Mouse (Mus musculus) frontal cortex, postnatal 10 days (tissue): Measurements from ENCODE around the gene Fcho2.

Experiments used
- DNase-seq, 2 experiments: peaks; one replicate each; pipeline ENCODE4 v3.0.0; 2022; ENCODE audit warnings: low spot score in 2 of 2, mixed read lengths in 1 of 2

Gene Fcho2

DNA sequence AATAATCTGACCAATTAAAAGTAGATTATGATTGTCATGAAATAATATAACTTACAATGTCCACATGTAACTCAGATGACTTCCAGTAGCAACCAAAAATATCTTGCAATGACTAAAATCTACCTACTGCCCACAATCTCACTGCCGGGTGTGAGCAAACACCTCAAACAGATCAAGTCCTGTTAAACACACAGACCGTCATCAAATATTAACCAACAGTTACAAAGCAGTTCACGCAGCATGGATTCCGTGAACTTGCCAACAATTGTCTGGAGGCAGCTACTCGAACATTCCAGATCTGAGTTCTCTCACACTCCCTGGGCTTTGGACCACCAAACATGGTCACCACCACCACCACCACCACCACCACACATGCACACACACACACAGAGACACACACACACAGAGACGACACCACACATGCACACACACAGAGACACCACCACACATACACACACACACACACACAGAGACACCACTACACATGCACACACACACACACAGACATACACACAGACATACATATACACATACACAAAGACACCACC is 99.7 kb downstream of the Fcho2 start:
- DNase-seq: no peak

DNA sequence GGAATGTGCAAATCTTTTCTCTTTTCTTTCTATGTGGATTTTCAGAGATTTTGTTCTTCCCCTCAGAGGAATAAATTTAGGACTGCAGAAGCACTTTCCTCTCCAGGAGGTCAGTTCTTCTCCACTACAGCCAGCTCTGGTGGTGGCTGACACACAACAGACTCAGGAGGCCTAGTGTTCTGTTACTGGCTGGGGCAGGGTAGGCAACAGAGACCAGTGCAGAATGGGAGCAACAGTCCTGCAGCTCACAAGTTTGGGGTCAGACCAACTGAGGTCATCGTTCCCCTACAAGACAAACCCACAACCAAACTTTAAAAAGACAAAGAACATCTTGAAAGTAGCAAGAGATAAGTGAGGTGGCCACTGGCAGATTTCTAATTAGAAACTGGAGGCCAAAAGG is 104.6 kb downstream of the Fcho2 start:
- no peak for DNase-seq

DNA sequence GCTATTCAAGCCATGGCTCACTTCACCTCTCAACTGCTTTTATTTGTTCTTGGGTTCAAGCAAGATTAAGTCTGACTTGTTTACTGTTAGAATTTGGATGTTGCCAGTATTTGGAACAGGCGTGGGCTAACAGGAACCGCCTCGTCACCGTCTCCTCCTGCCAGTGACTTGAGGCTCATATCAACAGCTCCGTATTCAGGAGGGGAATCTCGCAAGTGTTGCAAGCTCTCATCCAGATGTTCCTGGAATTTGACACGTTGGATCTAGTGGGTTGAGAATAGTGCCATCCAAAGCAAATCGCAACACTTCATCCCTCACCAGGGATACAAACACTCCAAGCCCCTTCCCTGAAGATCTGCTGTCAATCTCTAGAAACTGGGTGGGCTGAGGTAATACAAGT is 105.0 kb downstream of the Fcho2 start:
- no peak for DNase-seq

GRCm38 (mm10) chr13:98705501-98705900 is 109.7 kb downstream of the Fcho2 start:
- no peak for DNase-seq

GRCm38 (mm10) chr13:98703786-98704185 is 111.5 kb downstream of the Fcho2 start:
- DNase-seq: no peak

- DNase-seq: no peak
Observed at GRCm38 (mm10) chr13:98702361-98702760, 112.9 kb downstream of the Fcho2 start.

GRCm38 (mm10) chr13:98701309-98701675 is 114.0 kb downstream of the Fcho2 start:
- no peak for DNase-seq

DNA sequence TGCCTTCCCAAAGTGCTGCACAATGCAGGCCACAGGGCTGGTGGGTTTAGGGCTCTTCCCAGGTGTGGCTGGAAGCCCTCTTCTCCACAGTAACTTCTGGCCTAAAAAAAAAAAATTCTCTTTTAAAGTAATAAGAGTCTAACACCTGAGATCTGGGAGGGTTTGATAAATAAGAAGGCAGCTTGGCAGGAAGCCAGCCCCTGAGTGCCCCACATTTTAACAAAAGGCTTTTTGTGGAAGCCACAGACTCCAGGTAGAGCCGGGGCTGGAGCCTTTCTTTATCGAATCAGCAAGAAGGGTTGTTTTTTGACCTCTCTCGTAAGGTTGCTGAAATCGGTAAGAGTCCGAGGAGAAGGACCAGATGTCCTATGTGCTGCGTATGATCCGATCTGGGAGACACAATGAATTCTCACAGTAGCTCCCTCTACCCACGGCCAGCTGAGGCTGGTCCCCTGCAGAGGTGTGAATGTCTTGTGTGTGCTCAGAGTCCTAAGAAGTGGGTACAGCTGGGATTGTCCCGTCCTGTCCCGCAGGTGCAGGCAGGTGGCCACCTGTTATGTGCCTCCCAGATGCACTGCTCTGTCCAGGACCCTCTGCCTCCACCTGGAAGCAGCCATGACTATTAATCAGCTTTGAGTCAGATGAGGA is 114.5 kb downstream of the Fcho2 start:
- no peak for DNase-seq

DNA sequence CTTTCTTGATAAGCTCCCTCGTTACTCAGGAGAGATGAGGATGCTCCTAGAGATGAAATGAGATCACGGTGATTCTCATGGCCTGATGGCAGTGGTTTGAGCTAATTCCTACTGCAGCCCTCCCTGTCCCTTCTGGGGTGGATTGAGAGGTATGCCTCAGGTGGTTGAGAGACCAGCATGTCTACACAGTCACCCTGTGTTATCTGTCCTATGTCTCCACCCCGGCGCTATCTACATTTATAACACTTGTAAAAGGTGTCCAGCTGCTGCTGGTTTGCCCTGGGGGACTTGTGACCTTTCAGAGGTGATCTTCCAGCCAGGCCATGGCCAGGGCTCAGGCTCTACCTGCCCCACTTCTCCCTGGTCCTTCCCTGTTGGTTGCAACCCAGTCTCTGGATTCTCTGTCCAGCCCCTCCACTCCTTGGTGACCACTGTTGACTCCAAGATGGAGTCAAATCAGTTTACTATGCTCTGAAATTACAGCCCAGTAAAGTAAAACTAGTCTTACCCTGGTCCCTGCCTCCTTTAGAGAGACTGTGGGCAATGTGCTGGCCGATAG is 115.2 kb downstream of the Fcho2 start:
- no peak for DNase-seq

- no peak for DNase-seq
Observed at GRCm38 (mm10) chr13:98699051-98699744, 116.1 kb downstream of the Fcho2 start.

GRCm38 (mm10) chr13:98696716-98697115 is 118.5 kb downstream of the Fcho2 start:
- DNase-seq: no peak

DNA sequence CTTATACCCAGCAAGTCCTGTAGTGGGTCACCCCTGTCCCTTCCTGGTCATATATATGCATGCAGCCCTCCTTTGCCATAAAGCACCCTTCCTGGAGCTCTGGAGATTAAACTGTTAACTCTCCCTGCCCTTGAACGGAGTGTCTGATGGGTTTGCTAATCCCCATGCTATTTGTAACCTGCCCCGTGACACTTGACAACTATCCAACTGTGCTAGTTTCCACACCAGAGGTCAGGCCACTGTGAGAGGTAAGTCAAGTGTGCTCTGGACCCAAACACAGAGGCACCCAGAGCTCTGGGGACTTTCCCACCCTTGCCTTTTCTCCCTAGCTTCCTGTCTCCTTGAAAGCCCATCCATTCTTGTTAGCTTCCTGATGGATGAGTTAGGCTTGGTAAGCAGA is 119.7 kb downstream of the Fcho2 start:
- DNase-seq: no peak

- DNase-seq: no peak
Observed at GRCm38 (mm10) chr13:98694773-98695314, 120.4 kb downstream of the Fcho2 start, which contains the start of gene Tmem171. Gene Tmem171 (minus strand): TSS chr13:98694834.

DNA sequence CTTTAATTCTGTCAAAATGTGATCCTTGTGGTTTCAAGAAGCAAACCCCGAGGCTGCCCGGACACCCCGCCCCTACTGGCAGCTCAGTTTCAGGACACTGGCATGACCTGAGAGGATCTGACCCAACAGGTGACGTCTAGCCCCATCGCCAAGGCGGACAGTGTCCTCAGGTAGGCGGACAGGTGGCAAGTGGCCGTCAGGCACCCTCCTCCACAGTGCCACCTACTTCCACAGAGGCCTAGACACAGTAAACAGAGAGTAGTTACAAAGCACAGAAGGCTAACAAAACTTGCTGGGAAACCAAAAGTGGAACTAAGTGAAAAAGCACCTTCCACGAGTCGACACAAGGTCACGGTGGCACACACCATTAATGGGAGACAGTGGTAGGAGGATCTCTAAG is 121.9 kb downstream of the Fcho2 start:
- DNase-seq: no peak

DNA sequence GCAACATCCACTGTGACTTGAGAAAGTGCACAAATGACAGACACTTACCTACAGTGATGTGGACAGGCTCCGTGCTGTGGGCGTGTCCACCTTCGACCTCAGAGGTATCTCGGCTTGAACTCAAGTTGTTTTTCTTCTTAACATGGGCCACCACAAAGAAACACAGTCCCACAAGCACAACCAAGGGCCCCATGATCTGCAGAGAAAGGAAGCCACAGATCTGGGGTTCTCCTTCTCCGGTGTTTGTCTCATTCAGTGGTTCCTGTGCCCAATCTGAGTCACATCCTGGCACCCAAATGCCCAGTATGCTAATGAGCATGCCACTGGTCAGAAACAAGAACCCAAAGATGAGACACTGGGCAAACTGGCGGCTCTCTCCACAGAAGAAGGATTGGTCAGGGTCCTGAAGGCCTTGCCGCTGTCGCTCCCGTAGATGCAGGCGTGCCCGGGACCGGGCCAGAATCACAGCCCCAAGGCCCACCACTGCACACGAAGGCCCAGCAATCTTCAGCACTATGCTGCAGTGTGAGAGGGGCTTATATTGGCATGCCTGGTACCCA is 123.2 kb downstream of the Fcho2 start:
- no peak for DNase-seq

DNA sequence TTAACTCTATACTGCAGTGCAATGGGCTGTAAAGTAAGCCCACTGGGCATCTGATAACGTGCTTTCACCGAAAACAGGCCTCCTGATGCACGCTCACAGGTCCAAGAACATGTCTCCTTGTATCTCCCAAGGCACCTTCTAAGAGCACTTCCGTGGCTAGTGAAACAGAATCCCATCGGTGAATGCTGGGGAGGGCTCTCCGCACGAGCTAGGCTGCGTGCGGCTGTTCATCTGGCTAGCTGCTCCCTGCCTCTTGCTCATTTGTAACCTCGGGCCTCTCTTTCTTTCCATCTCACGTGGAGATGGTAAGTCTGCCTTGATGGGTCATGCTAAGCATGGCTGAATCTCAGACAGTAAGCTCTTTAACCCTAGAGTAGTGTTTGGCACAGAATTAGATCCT is 124.4 kb downstream of the Fcho2 start:
- no peak for DNase-seq

DNA sequence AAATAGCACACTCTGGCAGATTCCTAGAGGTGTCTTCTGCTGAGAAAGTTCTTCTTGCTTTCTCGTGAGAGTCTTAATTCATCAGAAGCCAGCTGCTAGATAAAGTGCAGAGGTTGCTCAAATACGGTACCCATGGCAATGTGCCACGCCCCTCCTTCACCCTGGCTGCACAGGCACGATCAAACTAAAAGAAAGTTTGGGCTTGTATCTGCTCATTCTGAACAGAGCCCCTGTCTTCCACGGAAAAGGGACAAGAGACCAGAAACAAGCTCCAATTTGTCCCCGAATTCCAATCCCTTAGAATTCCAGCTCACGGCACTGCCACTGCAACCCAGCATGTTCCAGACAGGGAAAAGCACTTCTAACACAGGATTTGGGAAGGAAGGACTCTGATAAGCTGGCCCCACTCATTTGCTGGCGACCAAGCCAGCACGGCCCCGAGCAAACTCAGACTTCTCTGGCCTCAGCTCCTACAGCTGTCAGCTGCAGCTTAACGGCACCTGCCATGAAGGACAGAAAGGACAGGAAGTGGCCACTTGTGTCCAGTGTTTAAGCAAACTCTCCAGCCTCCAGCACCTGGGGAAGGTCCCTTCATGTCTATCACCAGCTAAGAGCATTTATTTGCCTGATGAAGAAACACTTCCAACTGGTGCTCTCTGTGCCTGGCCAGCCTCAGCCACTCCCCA is 125.5 kb downstream of the Fcho2 start:
- no peak for DNase-seq

GRCm38 (mm10) chr13:98687931-98688330 is 127.3 kb downstream of the Fcho2 start:
- DNase-seq: no peak

GRCm38 (mm10) chr13:98684144-98684900 is 130.9 kb downstream of the Fcho2 start:
- DNase-seq: no peak

GRCm38 (mm10) chr13:98683412-98683811 is 131.8 kb downstream of the Fcho2 start:
- no peak for DNase-seq

DNA sequence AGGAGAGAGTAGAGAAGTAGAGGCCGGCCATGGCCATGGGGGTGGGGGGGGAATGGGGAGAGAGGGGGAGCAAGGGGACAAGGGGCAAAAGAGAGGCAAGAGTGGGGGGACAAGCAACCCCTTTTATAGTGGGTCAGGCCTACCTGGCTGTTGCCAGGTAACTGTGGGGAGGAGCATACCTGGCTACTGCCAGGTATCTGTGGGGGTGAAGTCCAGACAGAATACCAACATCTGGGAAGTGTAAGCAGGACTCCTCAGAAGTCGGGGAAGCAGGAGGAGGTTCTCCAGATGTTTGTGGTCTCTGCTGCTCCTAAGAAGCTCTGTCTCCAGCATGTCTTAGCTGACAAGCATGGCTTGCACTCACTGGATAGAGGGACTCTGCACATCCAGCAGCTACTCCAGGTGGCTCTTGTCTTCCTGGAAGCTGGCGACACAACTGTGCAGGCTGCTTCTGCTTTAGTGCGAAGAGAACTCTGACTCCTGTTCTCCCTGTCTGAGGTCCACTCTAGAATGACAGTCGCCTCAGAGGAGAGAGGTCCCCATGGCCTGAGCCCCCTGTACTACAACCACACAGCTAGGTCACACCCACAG is 134.7 kb downstream of the Fcho2 start:
- DNase-seq: no peak
